Mouse (Mus musculus) lung, embryonic 15.5 days (tissue): ENCODE measurements around the gene Hnrnpab. TPM values are rescaled to one million over a fixed set of nuclear protein-coding genes. Genes with fewer than 3 reads are reported as not detected.
A peak's percentile ranks its signal among the peaks of the same experiment; 100 is the strongest.

Experiments
- ATAC-seq: fragments of 200-750 bp; cut with Nextera tagmentation; 2 replicates; pipeline ENCODE4 v1.8.0; 2017; ENCODE audit warnings: moderate number of reproducible peaks, borderline replicate concordance; ENCODE audit not compliant: low FRiP score, low TSS enrichment; ENCODE audit errors: extremely low read depth
- H3K27ac ChIP-seq: fragments of 300-500 bp; sonication (generic); 2 replicates; pipeline ENCODE4 v1.5.1; 2015; ENCODE audit warnings: moderate library complexity, mild to moderate bottlenecking, inconsistent platforms
- H3K27me3 ChIP-seq: fragments of 300-500 bp; sonication (generic); 2 replicates; pipeline ENCODE4 v1.6.1; 2015; ENCODE audit warnings: inconsistent platforms
- H3K36me3 ChIP-seq: fragments of 300-500 bp; sonication (generic); 2 replicates; pipeline ENCODE4 v1.6.1; 2015; ENCODE audit warnings: inconsistent platforms
- H3K4me1 ChIP-seq: fragments of 300-500 bp; sonication (generic); 2 replicates; pipeline ENCODE4 v1.6.1; 2015; ENCODE audit warnings: inconsistent platforms
- H3K4me2 ChIP-seq: fragments of 300-500 bp; sonication (generic); 2 replicates; pipeline ENCODE4 v1.6.1; 2015; ENCODE audit warnings: inconsistent platforms, mild to moderate bottlenecking, moderate library complexity
- H3K4me3 ChIP-seq: fragments of 300-500 bp; sonication (generic); 2 replicates; pipeline ENCODE4 v1.5.1; 2015; ENCODE audit warnings: mild to moderate bottlenecking, inconsistent platforms
- H3K9ac ChIP-seq: fragments of 300-500 bp; sonication (generic); 2 replicates; pipeline ENCODE4 v1.6.1; 2015; ENCODE audit warnings: inconsistent platforms
- H3K9me3 ChIP-seq: fragments of 300-500 bp; sonication (generic); 2 replicates; pipeline ENCODE4 v1.6.1; 2016; ENCODE audit warnings: inconsistent platforms
- WGBS: fragments of 180-500 bp; shearing (Covaris S2); methylation state at CpG from one replicate; pipeline ENCODE4 v1.1.7; 2015; 5-methylcytosine and 5-hydroxymethylcytosine counted together
- polyA plus RNA-seq: library from polyadenylated mRNA; unstranded; fragments of >200 nt; fragmentation: Nextera tagmentation; extraction: Ambion mirVana; gene quantifications from 2 replicates; pipeline ENCODE4 v1.2.1, GENCODE M21; 2015

The Hnrnpab gene
- polyA plus RNA-seq, 1 experiment from 2014 or later, result 465 TPM

DNA sequence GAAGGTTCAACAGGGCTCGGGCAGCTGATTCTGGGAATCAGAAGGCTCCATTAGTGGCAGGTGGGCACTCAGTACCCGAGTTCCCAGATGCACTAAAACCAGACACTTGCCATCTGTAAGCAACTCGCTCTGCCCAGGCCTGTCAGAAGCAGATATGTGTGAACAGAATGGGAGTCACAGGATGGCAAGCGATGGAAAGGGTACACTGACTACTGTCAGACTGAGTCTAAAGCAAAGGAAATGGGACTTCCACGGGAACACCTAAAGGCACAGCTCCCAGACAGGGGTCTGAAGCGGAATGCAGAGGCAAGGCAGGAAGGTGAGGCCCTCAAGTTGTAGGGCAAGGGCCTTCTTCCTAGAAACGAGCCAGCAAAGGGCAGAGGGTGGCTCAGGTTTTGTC lies 39.6 kb upstream of the Hnrnpab start:
- WGBS, result 70% methylated on average over 7 of the region's 7 CpGs
- H3K9me3 ChIP-seq, result no peaks in the 10 kb centered on the region
- H3K27ac ChIP-seq, result peak overlapping the region; percentile 49
- peaks cover 3% of the 10 kb centered on the region; the same call in 1 of the 2 replicates for H3K27me3 ChIP-seq
- H3K36me3 ChIP-seq, result peaks cover 10% of the 10 kb centered on the region
- no peak for ATAC-seq
- H3K9ac ChIP-seq, result no peak overlapping the region
- peak overlapping the region; percentile 34 for H3K4me2 ChIP-seq
- H3K4me1 ChIP-seq, result peaks cover 52% of the 10 kb centered on the region
- no peak overlapping the region for H3K4me3 ChIP-seq

DNA sequence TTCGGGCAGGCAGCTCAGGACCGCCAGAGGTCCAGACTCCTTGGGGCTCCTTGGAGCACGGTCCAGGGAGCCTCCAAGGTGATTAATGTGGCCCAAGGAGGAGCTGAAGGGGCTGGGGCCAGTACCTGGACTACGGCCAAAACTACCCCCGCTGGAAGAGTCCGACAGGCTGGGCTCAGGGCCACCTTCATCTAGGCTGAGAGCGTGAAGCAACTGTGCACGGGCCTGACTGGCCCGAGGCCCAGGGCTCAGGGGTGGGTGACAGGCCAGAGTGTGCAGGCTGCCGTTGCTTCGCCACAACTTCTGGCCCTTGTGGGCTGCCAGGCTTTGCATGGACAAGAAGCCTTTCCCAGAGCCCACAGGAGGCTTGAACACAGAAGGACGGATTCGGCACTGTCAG lies 38.6 kb upstream of the Hnrnpab start:
- Histone ChIP-seq H3K4me3 (no peak overlapping the region), H3K4me2 (no peak overlapping the region), H3K4me1 (peaks cover 58% of the 10 kb centered on the region), H3K36me3 (peaks cover 10% of the 10 kb centered on the region), H3K27me3 (peaks cover 3% of the 10 kb centered on the region; the same call in 1 of the 2 replicates), H3K9me3 (no peaks in the 10 kb centered on the region), H3K9ac (no peak overlapping the region), H3K27ac (peak overlapping the region; percentile 29; the same call in 1 of the 2 replicates)
- no peak for ATAC-seq
- 50% methylated on average over 13 of the region's 13 CpGs for WGBS

DNA sequence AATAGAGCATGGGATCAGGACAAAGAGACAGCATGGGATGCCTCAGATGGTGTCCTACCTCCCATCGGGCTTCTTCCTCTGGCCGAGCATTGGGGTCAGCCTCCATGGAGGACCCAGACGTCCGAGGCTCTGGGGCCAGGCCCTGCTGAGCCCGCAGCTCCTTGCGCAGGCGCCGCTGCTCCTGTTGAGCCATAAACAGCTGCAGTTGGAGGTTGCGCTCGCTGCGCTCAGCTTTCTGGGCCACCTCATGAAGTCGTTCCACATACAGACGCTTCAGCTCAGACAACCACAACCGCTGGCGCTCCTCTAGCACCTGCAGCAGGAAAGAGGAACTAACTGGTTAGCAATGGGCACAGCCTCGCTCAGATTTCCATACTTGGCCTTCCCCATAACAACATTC lies 37.6 kb upstream of the Hnrnpab start:
- peaks cover 48% of the 10 kb centered on the region for H3K4me1 ChIP-seq
- no peak overlapping the region for H3K27ac ChIP-seq
- H3K4me2 ChIP-seq, result no peak overlapping the region
- H3K36me3 ChIP-seq, result peaks cover 10% of the 10 kb centered on the region
- peaks cover 3% of the 10 kb centered on the region; the same call in 1 of the 2 replicates for H3K27me3 ChIP-seq
- ATAC-seq, result no peak
- no peak overlapping the region for H3K9ac ChIP-seq
- 71% methylated on average over 16 of the region's 16 CpGs for WGBS
- no peak overlapping the region for H3K4me3 ChIP-seq
- H3K9me3 ChIP-seq, result no peaks in the 10 kb centered on the region

DNA sequence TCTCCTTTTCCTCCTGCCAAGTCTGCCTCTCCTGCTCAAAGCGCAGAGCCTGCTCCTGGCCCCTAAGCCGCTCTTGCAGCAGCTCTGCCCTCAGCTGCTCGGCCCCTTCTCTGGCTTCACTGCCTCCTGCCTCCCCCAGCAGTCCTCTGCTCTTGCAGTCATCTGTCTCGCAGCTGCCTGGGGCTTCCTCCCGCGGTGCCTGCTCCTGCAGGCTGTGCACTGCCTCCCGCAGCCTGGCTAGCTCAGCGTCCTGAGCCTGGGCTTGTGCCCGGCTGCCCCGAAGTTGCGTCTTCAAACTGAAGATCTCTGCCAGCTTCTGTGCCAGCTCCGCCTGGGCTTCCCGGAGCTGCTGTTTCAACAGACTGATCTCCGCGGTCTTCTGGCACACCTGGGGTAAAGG lies 37.1 kb upstream of the Hnrnpab start:
- Histone ChIP-seq H3K4me3 (no peak overlapping the region), H3K4me1 (peaks cover 43% of the 10 kb centered on the region), H3K27me3 (no peaks in the 10 kb centered on the region), H3K9me3 (no peaks in the 10 kb centered on the region), H3K36me3 (peaks cover 10% of the 10 kb centered on the region), H3K27ac (peak overlapping the region; percentile 22; the same call in 1 of the 2 replicates), H3K4me2 (no peak overlapping the region), H3K9ac (no peak overlapping the region)
- WGBS, result 46% methylated on average over 15 of the region's 15 CpGs
- ATAC-seq, result no peak

DNA sequence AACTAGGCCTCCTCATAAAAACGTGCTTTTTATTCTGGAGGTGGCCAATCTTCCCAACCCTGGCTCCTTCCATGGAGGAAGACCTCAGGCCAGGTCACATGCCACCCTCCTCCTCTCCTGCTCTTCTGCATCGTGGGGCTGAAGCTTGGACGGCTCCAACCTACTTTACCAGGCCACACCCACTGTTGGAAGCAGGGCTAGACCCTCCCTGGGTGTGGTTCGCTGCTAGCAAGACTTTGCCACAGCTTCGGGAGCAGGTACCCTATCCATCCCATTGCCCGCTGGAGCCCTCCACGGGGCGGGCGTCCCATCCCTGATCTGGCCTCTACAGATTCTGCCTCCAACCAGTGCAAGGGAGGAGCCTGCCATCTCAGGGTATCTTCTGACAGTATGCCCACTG lies 36.6 kb upstream of the Hnrnpab start:
- H3K27me3 ChIP-seq, result no peaks in the 10 kb centered on the region
- no peak overlapping the region for H3K4me3 ChIP-seq
- no peak overlapping the region for H3K9ac ChIP-seq
- 68% methylated on average over 9 of the region's 9 CpGs for WGBS
- H3K9me3 ChIP-seq, result no peaks in the 10 kb centered on the region
- peaks cover 10% of the 10 kb centered on the region for H3K36me3 ChIP-seq
- no peak overlapping the region for H3K4me2 ChIP-seq
- H3K4me1 ChIP-seq, result peaks cover 38% of the 10 kb centered on the region
- no peak for ATAC-seq
- peak overlapping the region; percentile 22; the same call in 1 of the 2 replicates for H3K27ac ChIP-seq

DNA sequence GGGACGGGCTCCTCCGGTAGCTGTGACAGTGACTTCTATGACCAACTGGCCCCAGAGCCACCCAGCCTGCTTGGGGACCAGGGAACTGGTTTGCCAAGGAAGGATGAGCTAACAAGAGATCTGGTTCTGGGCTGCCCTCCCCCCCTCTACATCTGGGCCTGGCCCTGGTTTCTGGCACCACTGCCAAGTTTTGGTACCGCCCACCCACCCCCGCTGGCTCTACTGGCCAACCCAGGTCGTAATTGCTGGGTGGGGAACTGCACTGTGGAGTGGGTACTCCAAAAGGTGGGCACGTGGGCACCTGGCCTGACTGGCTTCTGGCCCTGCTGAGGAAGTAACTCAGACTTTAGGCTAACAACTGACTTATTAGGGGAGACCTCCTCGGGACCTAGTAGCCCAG lies 34.1 kb upstream of the Hnrnpab start:
- Histone ChIP-seq H3K4me1 (peaks cover 46% of the 10 kb centered on the region), H3K27me3 (no peaks in the 10 kb centered on the region), H3K4me3 (no peak overlapping the region), H3K36me3 (peaks cover 10% of the 10 kb centered on the region), H3K4me2 (no peak overlapping the region), H3K9me3 (no peaks in the 10 kb centered on the region), H3K27ac (no peak overlapping the region), H3K9ac (no peak overlapping the region)
- 64% methylated on average over 7 of the region's 7 CpGs for WGBS
- ATAC-seq, result no peak

DNA sequence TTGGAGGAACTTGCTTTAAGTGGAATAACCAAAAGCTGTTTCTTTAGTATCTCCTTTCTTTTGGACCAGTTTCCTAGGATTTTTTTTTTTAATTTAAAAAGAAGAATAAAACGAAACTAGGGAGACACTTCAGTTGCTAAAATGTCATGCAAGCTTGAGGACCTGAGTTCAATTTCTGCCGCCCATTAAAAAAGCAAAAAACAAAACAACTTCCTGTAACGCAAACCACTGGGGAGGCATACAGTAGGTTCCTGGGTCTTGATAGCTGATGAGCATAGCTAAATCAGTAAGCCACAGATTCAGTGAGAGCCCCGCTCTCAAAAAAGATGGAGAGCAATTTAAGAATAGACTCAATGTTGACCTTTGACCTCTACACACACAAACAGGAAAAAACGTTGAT lies 31.9 kb upstream of the Hnrnpab start:
- Histone ChIP-seq H3K4me3 (no peak overlapping the region), H3K4me2 (peak overlapping the region; percentile 46), H3K27ac (peak overlapping the region; percentile 63), H3K9me3 (no peaks in the 10 kb centered on the region), H3K36me3 (peaks cover 5% of the 10 kb centered on the region), H3K27me3 (no peaks in the 10 kb centered on the region), H3K9ac (no peak overlapping the region), H3K4me1 (peaks cover 37% of the 10 kb centered on the region)
- 57% methylated on average over 5 of the region's 5 CpGs for WGBS
- no peak for ATAC-seq

DNA sequence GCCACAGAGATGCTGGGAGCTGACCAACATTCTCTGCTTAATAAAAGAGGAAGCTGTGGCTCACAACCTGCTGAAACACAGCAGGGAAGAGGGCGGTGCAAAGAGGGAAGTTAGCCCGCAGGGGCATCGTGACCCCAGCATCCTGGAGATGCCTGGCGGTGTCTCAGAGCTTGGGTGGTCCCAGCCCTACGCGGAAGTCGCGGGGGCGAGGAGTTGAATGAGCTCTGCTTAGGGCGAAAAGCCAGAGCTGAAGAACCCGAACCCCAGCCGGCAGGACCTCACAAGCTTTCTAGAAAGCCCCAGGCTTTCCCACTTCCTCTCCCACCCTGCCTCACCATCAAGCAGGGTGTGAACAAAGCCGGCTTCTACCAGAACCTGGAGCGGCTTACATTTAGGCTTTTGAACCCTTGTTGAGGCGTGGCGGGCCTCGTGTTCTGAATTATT lies 31.3 kb upstream of the Hnrnpab start:
- Histone ChIP-seq H3K27me3 (no peaks in the 10 kb centered on the region), H3K9ac (no peak overlapping the region), H3K9me3 (no peaks in the 10 kb centered on the region), H3K4me3 (peak overlapping the region; percentile 8; the same call in 1 of the 2 replicates), H3K4me2 (peak overlapping the region; percentile 46), H3K36me3 (peaks cover 1% of the 10 kb centered on the region; the same call in 1 of the 2 replicates), H3K4me1 (peaks cover 32% of the 10 kb centered on the region), H3K27ac (peak overlapping the region; percentile 63)
- ATAC-seq, result 0 out of 2 replicates have a peak, but pooled peaks have one; percentile 7
- WGBS, result 4% methylated on average over 17 of the region's 17 CpGs

DNA sequence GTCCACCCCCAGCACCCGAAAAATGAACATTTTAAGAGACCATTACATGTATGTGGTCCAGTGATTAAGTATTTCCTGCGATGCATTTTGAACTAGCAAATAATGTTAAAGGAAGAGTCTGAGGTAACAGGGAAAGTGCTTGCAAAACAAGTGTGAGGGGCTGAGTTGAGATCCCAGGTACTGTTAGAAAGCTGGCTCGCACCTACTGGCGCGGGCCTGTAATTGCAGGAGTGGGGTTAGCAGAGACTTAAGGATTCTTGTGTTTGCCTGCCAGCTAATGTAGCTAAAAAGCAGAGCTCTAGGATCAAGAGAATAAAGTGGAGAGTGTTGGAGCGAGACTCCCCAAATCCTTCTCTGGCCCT lies 29.7 kb upstream of the Hnrnpab start:
- H3K4me2 ChIP-seq, result peak overlapping the region; percentile 89
- peaks cover 36% of the 10 kb centered on the region for H3K4me1 ChIP-seq
- 5% methylated on average over 6 of the region's 6 CpGs for WGBS
- H3K27me3 ChIP-seq, result no peaks in the 10 kb centered on the region
- no peak for ATAC-seq
- peak overlapping the region; percentile 88 for H3K27ac ChIP-seq
- no peaks in the 10 kb centered on the region for H3K36me3 ChIP-seq
- H3K9me3 ChIP-seq, result no peaks in the 10 kb centered on the region
- H3K9ac ChIP-seq, result peak overlapping the region; percentile 73
- H3K4me3 ChIP-seq, result peak overlapping the region; percentile 73

DNA sequence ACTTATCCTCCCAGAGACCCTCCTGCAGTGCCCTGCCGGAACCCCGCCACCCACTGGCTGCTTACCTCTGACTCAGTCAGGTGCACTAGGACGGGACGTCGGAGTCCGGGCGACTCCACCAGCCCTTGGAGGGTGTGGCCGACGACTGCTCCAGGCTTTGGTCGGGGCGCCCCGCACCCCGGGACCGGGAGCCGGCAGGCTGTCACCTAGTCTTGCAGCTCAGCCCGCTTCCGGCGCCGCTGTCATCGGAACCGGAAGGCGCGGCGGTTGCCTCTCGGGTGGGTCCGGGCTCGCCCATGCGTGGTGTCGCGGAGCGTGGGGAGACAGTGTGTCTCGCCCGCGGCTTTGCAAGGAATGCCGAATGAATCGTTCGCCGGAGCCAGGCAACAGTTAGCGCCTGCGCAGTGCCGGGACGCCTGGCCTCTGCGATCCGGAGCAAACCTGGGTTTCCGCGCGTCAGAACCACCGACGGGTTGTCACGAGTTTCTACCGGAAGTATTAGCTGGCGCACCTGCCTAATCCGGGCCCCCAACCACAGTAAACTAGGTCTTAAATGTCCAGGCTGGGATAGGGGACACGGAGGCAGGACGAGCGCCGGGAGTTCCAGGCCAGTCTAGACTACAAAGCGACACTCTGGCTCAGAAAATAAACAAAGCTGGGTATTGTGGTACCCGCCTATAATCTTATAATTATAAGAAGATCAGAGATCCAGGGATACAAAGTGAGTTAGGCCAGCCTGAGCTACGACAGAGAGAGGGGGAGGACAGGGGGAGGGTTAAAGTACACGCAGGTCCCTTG lies 29.1 kb upstream of the Hnrnpab start, which contains the start of gene Rmnd5b:
Gene Rmnd5b (minus strand): TSS at position 372 of the 798 bp plus-strand sequence.
- Histone ChIP-seq H3K36me3 (no peaks in the 10 kb centered on the region), H3K4me1 (peaks cover 32% of the 10 kb centered on the region), H3K9me3 (no peaks in the 10 kb centered on the region), H3K4me3 (peak within 1 kb of the TSS; percentile 73), H3K4me2 (peak within 1 kb of the TSS; percentile 89), H3K27ac (peak within 1 kb of the TSS; percentile 88), H3K9ac (peak within 1 kb of the TSS; percentile 73), H3K27me3 (no peaks in the 10 kb centered on the region)
- under 1% methylated on average over 61 of the region's 61 CpGs for WGBS
- ATAC-seq, result peak; percentile 73

DNA sequence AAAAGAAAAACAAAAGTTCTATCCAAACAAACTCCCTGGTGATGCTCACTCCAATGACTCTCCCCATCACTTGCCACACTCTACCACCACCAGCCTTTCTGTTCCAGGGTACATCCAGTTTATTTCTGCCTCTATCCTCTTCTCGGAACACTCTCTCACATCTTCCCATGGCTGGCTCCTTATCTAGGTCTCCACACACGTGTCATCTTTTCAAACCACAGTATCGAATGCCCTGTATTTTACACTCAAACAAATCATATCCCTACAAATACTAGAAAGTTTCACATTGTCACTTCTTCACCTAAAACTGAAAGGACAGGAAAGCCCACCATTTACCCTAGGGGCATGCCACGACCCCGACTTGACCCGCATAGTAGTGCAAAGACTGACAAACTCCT lies 28.5 kb upstream of the Hnrnpab start:
- no peaks in the 10 kb centered on the region for H3K9me3 ChIP-seq
- no peak for ATAC-seq
- peaks cover 28% of the 10 kb centered on the region for H3K4me1 ChIP-seq
- H3K36me3 ChIP-seq, result no peaks in the 10 kb centered on the region
- WGBS, result 10% methylated on average over 6 of the region's 6 CpGs
- H3K4me2 ChIP-seq, result peak overlapping the region; percentile 89
- peak overlapping the region; percentile 73 for H3K4me3 ChIP-seq
- H3K9ac ChIP-seq, result peak overlapping the region; percentile 73
- no peaks in the 10 kb centered on the region for H3K27me3 ChIP-seq
- peak overlapping the region; percentile 88 for H3K27ac ChIP-seq

DNA sequence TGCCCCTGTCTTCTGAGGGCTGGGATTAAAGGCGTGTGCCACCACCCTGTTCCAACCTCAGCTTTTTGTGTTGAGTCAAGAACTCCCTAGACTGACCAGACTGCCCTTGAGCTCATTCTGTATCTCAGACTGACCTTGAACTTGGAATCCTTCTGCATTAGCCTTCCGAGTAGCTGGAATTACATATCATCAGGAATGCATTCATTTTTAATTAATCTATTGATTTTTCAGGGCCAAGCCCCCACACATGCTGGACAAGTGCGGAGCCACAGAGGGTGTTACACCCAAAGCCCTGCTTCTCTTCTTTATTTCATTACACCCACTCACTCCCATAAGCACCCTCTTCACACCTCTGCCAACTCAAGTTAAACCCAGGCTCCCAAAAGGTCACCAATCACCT lies 27.1 kb upstream of the Hnrnpab start:
- Histone ChIP-seq H3K4me1 (peaks cover 28% of the 10 kb centered on the region), H3K36me3 (no peaks in the 10 kb centered on the region), H3K27ac (no peak overlapping the region), H3K9me3 (no peaks in the 10 kb centered on the region), H3K4me3 (no peak overlapping the region), H3K27me3 (no peaks in the 10 kb centered on the region), H3K4me2 (no peak overlapping the region), H3K9ac (no peak overlapping the region)
- WGBS, result 86% methylated on average over 3 of the region's 3 CpGs
- ATAC-seq, result no peak
